Mouse (Mus musculus) mouse embryonic stem cell (cell line): ENCODE data around the gene Dyx1c1.

Experiments used
- in situ Hi-C, 2 experiments: fragments of 300-500 bp; cut with MboI; formaldehyde crosslinking; loops; 1 replicate in 1 of 2; 3 replicates in 1 of 2; pipeline ENCODE4 v1.14.3; 2019 to 2020; ENCODE audit warnings: low sequenced_read_pairs in 2 of 2, low pct_unique_long_range_greater_than_20kb in 1 of 2, mixed read lengths in 1 of 2; ENCODE audit not compliant: unreplicated experiment in 1 of 2

Gene Dyx1c1

GRCm38 (mm10) chr9:72958521-72959450 lies at the start of gene Dyx1c1, which contains the start of gene Gm44503:
TSS of gene Dyx1c1 (plus strand) at chr9:72958785.
TSS of gene Gm44503 (plus strand) at chr9:72958852.
- in situ Hi-C loops, result no loop called here

- in situ Hi-C loops, result no loop called here
Measured at GRCm38 (mm10) chr9:72911381-72911780, 47.2 kb upstream of the Dyx1c1 start.

- in situ Hi-C loops, result no loop called here
Measured at GRCm38 (mm10) chr9:72913551-72913950, 45.0 kb upstream of the Dyx1c1 start.

- in situ Hi-C loops, result no loop called here
Measured at GRCm38 (mm10) chr9:72915728-72916127, 42.9 kb upstream of the Dyx1c1 start.

- in situ Hi-C loops, result no loop called here
Measured at GRCm38 (mm10) chr9:72923068-72923467, 35.5 kb upstream of the Dyx1c1 start.

- in situ Hi-C loops, result no loop called here
Measured at GRCm38 (mm10) chr9:72925021-72925934, 33.3 kb upstream of the Dyx1c1 start, which contains the start of gene Pygo1. TSS of gene Pygo1 (plus strand) at chr9:72925645.

GRCm38 (mm10) chr9:72925935-72926258 lies 32.7 kb upstream of the Dyx1c1 start:
- in situ Hi-C loops, result no loop called here

GRCm38 (mm10) chr9:72931166-72931790 lies 27.3 kb upstream of the Dyx1c1 start:
- in situ Hi-C loops, result no loop called here

- in situ Hi-C loops, result loop anchor here (5.0 kb wide), 2 partner anchors 43 to 173 kb away; no protein-coding TSS in a partner anchor
Measured at GRCm38 (mm10) chr9:72935309-72935708, 23.3 kb upstream of the Dyx1c1 start.

GRCm38 (mm10) chr9:72936301-72936700 lies 22.3 kb upstream of the Dyx1c1 start:
- in situ Hi-C loops, result loop anchor here (5.0 kb wide), 2 partner anchors 44 to 174 kb away; no protein-coding TSS in a partner anchor

- in situ Hi-C loops, result loop anchor here (5.0 to 10.0 kb wide), 2 partner anchors 51 to 179 kb away; no protein-coding TSS in a partner anchor
Measured at GRCm38 (mm10) chr9:72943424-72943823, 15.2 kb upstream of the Dyx1c1 start.

GRCm38 (mm10) chr9:72944286-72944685 lies 14.3 kb upstream of the Dyx1c1 start:
- in situ Hi-C loops, result loop anchor here (5.0 to 10.0 kb wide), 2 partner anchors 52 to 179 kb away; no protein-coding TSS in a partner anchor

- in situ Hi-C loops, result loop anchor here in 1 of 2 experiments (10.0 kb wide), 1 partner anchor 182 kb away; no protein-coding TSS in a partner anchor
Measured at GRCm38 (mm10) chr9:72947010-72947409, 11.6 kb upstream of the Dyx1c1 start.

GRCm38 (mm10) chr9:72949572-72949971 lies 9.0 kb upstream of the Dyx1c1 start:
- in situ Hi-C loops, result loop anchor here in 1 of 2 experiments (10.0 kb wide), 1 partner anchor 185 kb away; no protein-coding TSS in a partner anchor

- in situ Hi-C loops, result no loop called here
Measured at GRCm38 (mm10) chr9:72954746-72955145, 3.8 kb upstream of the Dyx1c1 start.

- in situ Hi-C loops, result no loop called here
Measured at GRCm38 (mm10) chr9:72955546-72955945, 3.0 kb upstream of the Dyx1c1 start.

GRCm38 (mm10) chr9:72961346-72961745 lies 2.8 kb downstream of the Dyx1c1 start:
- in situ Hi-C loops, result no loop called here

GRCm38 (mm10) chr9:72961959-72962358 lies 3.4 kb downstream of the Dyx1c1 start:
- in situ Hi-C loops, result no loop called here
